Mouse (Mus musculus) olfactory bulb, adult 2 months (tissue): ENCODE results near the gene Ppox.

ENCODE experiments used
- CTCF ChIP-seq: fragments of 200-500 bp; IDR thresholded peaks from 2 replicates; pipeline ENCODE4 v1.5.1; 2012; ENCODE audit warnings: low read depth, mild to moderate bottlenecking, low read length, moderate library complexity; ENCODE audit not compliant: insufficient read depth
- POLR2A ChIP-seq: fragments of 200-500 bp; IDR thresholded peaks from 2 replicates; pipeline ENCODE4 v1.6.1; 2012; ENCODE audit warnings: mild to moderate bottlenecking, low read depth, low read length, moderate library complexity; ENCODE audit not compliant: insufficient read depth

DNA sequence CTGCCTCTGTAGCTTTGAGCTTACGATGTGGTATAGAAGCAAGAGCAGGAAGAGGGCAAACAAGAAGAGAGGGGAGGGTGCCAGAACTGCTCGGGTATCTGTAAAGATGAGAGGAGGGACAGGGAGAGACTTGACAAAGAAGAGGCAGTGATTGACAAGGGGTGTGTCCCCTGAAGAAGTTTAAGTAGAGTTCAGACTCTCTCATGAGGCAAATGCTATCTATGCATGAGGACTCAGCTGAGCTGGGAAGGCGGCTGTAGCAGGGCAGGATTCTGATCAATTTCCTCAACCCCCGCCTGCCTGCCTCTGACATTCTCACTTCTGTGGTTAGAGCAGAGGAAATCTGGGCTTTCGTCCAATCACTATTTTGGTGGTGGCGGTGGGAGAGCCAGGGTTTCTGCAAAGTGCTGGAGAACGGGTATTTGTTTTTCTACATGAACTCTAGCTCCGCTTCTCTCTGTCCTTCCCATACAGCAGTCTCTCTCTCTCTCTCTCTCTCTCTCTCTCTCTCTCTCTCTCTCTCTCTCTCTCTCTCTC lies 18.3 kb downstream of the Ppox start:
- TF ChIP-seq CTCF (no peak), POLR2A (no peak)
